Mouse (Mus musculus) heart, embryonic 14.5 days (tissue): ENCODE data around the gene Slc26a3. TPM values are rescaled to one million over a fixed set of nuclear protein-coding genes. Genes with fewer than 3 reads are reported as not detected.

Source experiments
- ATAC-seq: fragments of 200-750 bp; cut with Nextera tagmentation; 2 replicates; pipeline ENCODE4 v1.8.0; 2017; ENCODE audit warnings: low read depth, moderate TSS enrichment; ENCODE audit not compliant: insufficient number of reproducible peaks, insufficient read depth, low FRiP score
- H3K27ac ChIP-seq, 2 experiments: fragments of 200-500 bp in 1 of 2; fragments of 300-500 bp in 1 of 2; sonication (generic) in 1 of 2; replicated peaks in 1 of 2; 2 replicates each; pipeline ENCODE4 v1.5.1; 2012 to 2014; ENCODE audit warnings: low read depth in 2 of 2, low read length in 2 of 2, control low read depth in 1 of 2, mild to moderate bottlenecking in 1 of 2, mixed read lengths in 1 of 2; ENCODE audit not compliant: control insufficient read depth in 1 of 2, insufficient read depth in 1 of 2
- H3K27me3 ChIP-seq: fragments of 300-500 bp; sonication (generic); 2 replicates; pipeline ENCODE4 v1.6.1; 2014; ENCODE audit warnings: mild to moderate bottlenecking, low read length, control low read depth; ENCODE audit not compliant: control insufficient read depth, insufficient read depth
- H3K36me3 ChIP-seq: fragments of 300-500 bp; sonication (generic); 2 replicates; pipeline ENCODE4 v1.6.1; 2014; ENCODE audit warnings: mild to moderate bottlenecking, control low read depth, low read length, mixed read lengths; ENCODE audit not compliant: control insufficient read depth, insufficient read depth
- H3K4me1 ChIP-seq, 2 experiments: fragments of 200-500 bp in 1 of 2; fragments of 300-500 bp in 1 of 2; sonication (generic) in 1 of 2; 2 replicates each; pipeline ENCODE4 v1.6.1; 2012 to 2014; ENCODE audit warnings: low read length in 2 of 2, control low read depth in 1 of 2, mixed read lengths in 1 of 2; ENCODE audit not compliant: control insufficient read depth in 2 of 2, insufficient read depth in 2 of 2
- H3K4me2 ChIP-seq: fragments of 300-500 bp; sonication (generic); 2 replicates; pipeline ENCODE4 v1.6.1; 2014; ENCODE audit warnings: mild to moderate bottlenecking, low read length
- H3K4me3 ChIP-seq, 2 experiments: fragments of 200-500 bp in 1 of 2; fragments of 300-500 bp in 1 of 2; sonication (generic) in 1 of 2; 2 replicates each; pipeline ENCODE4 v1.5.1; 2012 to 2014; ENCODE audit warnings: low read length in 2 of 2, mild to moderate bottlenecking in 2 of 2, control low read depth in 1 of 2, low read depth in 1 of 2, moderate library complexity in 1 of 2; ENCODE audit not compliant: control insufficient read depth in 1 of 2, insufficient read depth in 1 of 2
- H3K9ac ChIP-seq: fragments of 300-500 bp; sonication (generic); 2 replicates; pipeline ENCODE4 v1.6.1; 2014; ENCODE audit warnings: mild to moderate bottlenecking, low read length
- H3K9me3 ChIP-seq: fragments of 300-500 bp; sonication (generic); 2 replicates; pipeline ENCODE4 v1.6.1; 2016; ENCODE audit warnings: low read length, control low read depth; ENCODE audit not compliant: control insufficient read depth
- WGBS: fragments of 180-500 bp; shearing (Covaris S2); extraction: QIAGEN DNeasy Blood & Tissue Kit; methylation state at CpG from one replicate; pipeline ENCODE4 v1.1.7; 2014; 5-methylcytosine and 5-hydroxymethylcytosine counted together
- polyA plus RNA-seq: library from polyadenylated mRNA; unstranded; fragments of >200 nt; fragmentation: Nextera tagmentation; extraction: Ambion mirVana; gene quantifications from 2 replicates; pipeline ENCODE4 v1.2.1, GENCODE M21; 2014

Slc26a3 gene
- polyA plus RNA-seq, 1 experiment from 2014 or later, result 0.35 TPM

GRCm38 (mm10) chr12:31513724-31514503, 123.2 kb downstream of the Slc26a3 start:
- Histone ChIP-seq H3K4me2 (no peak overlapping the region), H3K27ac (no peak overlapping the region), H3K4me3 (no peak overlapping the region), H3K9me3 (no peaks in the 10 kb centered on the region), H3K4me1 (peaks cover 3 to 4% of the 10 kb centered on the region in 2 experiments; a peak in 2 of 4 replicates), H3K27me3 (no peaks in the 10 kb centered on the region), H3K9ac (no peak overlapping the region), H3K36me3 (no peaks in the 10 kb centered on the region)
- no peak for ATAC-seq
- 37% methylated on average over 6 of the region's 6 CpGs for WGBS

- Histone ChIP-seq H3K9ac (peak overlapping the region; percentile 13; the same call in 1 of the 2 replicates), H3K4me2 (0 out of 2 replicates have a peak overlapping the region, but pooled peaks have one; percentile 9), H3K27ac (peak overlapping the region; percentile 27 to 33; a peak in 2 of 4 replicates)
Observed at GRCm38 (mm10) chr12:31520119-31520518, 129.4 kb downstream of the Slc26a3 start.

GRCm38 (mm10) chr12:31521371-31521770, 130.7 kb downstream of the Slc26a3 start:
- H3K4me3 ChIP-seq, result no peak overlapping the region
- H3K9me3 ChIP-seq, result no peaks in the 10 kb centered on the region
- H3K4me2 ChIP-seq, result no peak overlapping the region
- H3K27me3 ChIP-seq, result no peaks in the 10 kb centered on the region
- no peak overlapping the region for H3K9ac ChIP-seq
- WGBS, result 32% methylated on average over 3 of the region's 3 CpGs
- ATAC-seq, result no peak
- 0 out of 4 replicates have a peak overlapping the region, but pooled peaks have one; percentile 28 to 39 for H3K27ac ChIP-seq
- H3K4me1 ChIP-seq, result peaks cover 14 to 24% of the 10 kb centered on the region in 2 experiments
- no peaks in the 10 kb centered on the region for H3K36me3 ChIP-seq

More at GRCm38 (mm10) chr12:31520119-31520518, 129.4 kb downstream of the Slc26a3 start:
- no peak for ATAC-seq
- Histone ChIP-seq H3K27me3 (no peaks in the 10 kb centered on the region), H3K4me3 (no peak overlapping the region), H3K4me1 (peaks cover 10 to 22% of the 10 kb centered on the region in 2 experiments), H3K36me3 (no peaks in the 10 kb centered on the region), H3K9me3 (no peaks in the 10 kb centered on the region)
- 14% methylated on average over 6 of the region's 6 CpGs for WGBS

Other genes starting within 250 kb of the Slc26a3 start
- gene Gm6993, start 150.1 kb upstream of the Slc26a3 start, polyA plus RNA-seq, result not detected in 2 replicates
- 96.3 and 101 TPM in 2 replicates for gene Lamb1, start 125.6 kb upstream of the Slc26a3 start, polyA plus RNA-seq
- 214 and 224 TPM in 2 replicates for gene Dld, start 39.4 kb upstream of the Slc26a3 start, polyA plus RNA-seq
- gene Cbll1, start 108.7 kb downstream of the Slc26a3 start, polyA plus RNA-seq, result 10.8 and 12.6 TPM in 2 replicates
- gene Slc26a4, start 169.1 kb downstream of the Slc26a3 start, polyA plus RNA-seq, result 0.19 and 0.32 TPM in 2 replicates
- gene Bcap29, start 243.8 kb downstream of the Slc26a3 start, polyA plus RNA-seq, result 49.4 and 51.0 TPM in 2 replicates